Mouse (Mus musculus) embryonic facial prominence, embryonic 13.5 days (tissue): ENCODE results near the gene Tecr. TPM values are rescaled to one million over a fixed set of nuclear protein-coding genes. Genes with fewer than 3 reads are reported as not detected.

ENCODE experiments used
- ATAC-seq: fragments of 200-750 bp; cut with Nextera tagmentation; 2 replicates; pipeline ENCODE4 v1.8.0; 2017; ENCODE audit warnings: low read depth; ENCODE audit not compliant: insufficient number of reproducible peaks, insufficient read depth, low FRiP score, low TSS enrichment
- H3K27ac ChIP-seq: fragments of 300-500 bp; sonication (generic); 2 replicates; pipeline ENCODE4 v1.5.1; 2015; ENCODE audit warnings: moderate library complexity, mild to moderate bottlenecking, inconsistent platforms
- H3K27me3 ChIP-seq: fragments of 300-500 bp; sonication (generic); 2 replicates; pipeline ENCODE4 v1.6.1; 2015; ENCODE audit warnings: mild to moderate bottlenecking, inconsistent platforms
- H3K36me3 ChIP-seq: fragments of 300-500 bp; sonication (generic); 2 replicates; pipeline ENCODE4 v1.6.1; 2015; ENCODE audit warnings: mild to moderate bottlenecking, inconsistent platforms
- H3K4me1 ChIP-seq: fragments of 300-500 bp; sonication (generic); 2 replicates; pipeline ENCODE4 v1.6.1; 2015; ENCODE audit warnings: inconsistent platforms
- H3K4me2 ChIP-seq: fragments of 300-500 bp; sonication (generic); 2 replicates; pipeline ENCODE4 v1.6.1; 2015; ENCODE audit warnings: moderate library complexity, mild to moderate bottlenecking, inconsistent platforms
- H3K4me3 ChIP-seq: fragments of 300-500 bp; sonication (generic); 2 replicates; pipeline ENCODE4 v1.5.1; 2015; ENCODE audit warnings: mild to moderate bottlenecking, inconsistent platforms
- H3K9ac ChIP-seq: fragments of 300-500 bp; sonication (generic); 2 replicates; pipeline ENCODE4 v1.6.1; 2015; ENCODE audit warnings: mild to moderate bottlenecking, inconsistent platforms
- H3K9me3 ChIP-seq: fragments of 300-500 bp; sonication (generic); 2 replicates; pipeline ENCODE4 v1.6.1; 2016; ENCODE audit warnings: inconsistent platforms
- WGBS: fragments of 180-500 bp; shearing (Covaris S2); methylation state at CpG from one replicate; pipeline ENCODE4 v1.1.7; 2015; ENCODE audit warnings: mixed read lengths; 5-methylcytosine and 5-hydroxymethylcytosine counted together
- polyA plus RNA-seq: library from polyadenylated mRNA; unstranded; fragments of >200 nt; fragmentation: Nextera tagmentation; extraction: Ambion mirVana; gene quantifications from 2 replicates; pipeline ENCODE4 v1.2.1, GENCODE M21; 2015

The Tecr gene
- polyA plus RNA-seq, 1 experiment from 2014 or later: 624 TPM

GRCm38 (mm10) chr8:83639649-83640048, 31.9 kb upstream of the Tecr start:
- Histone ChIP-seq H3K4me2 (no peak overlapping the region), H3K9ac (no peak overlapping the region), H3K27ac (no peak overlapping the region), H3K27me3 (no peaks in the 10 kb centered on the region), H3K4me3 (no peak overlapping the region), H3K36me3 (no peaks in the 10 kb centered on the region), H3K9me3 (peaks cover 4% of the 10 kb centered on the region), H3K4me1 (no peaks in the 10 kb centered on the region)
- 71% methylated on average over 5 of the region's 5 CpGs for WGBS
- no peak for ATAC-seq

- no peak overlapping the region for H3K4me2 ChIP-seq
- no peak overlapping the region for H3K4me3 ChIP-seq
- H3K4me1 ChIP-seq: no peaks in the 10 kb centered on the region
- no peak overlapping the region for H3K9ac ChIP-seq
- WGBS: 68% methylated on average over 4 of the region's 4 CpGs
- peaks cover 4% of the 10 kb centered on the region for H3K9me3 ChIP-seq
- H3K27ac ChIP-seq: no peak overlapping the region
- ATAC-seq: no peak
- no peaks in the 10 kb centered on the region for H3K36me3 ChIP-seq
- no peaks in the 10 kb centered on the region for H3K27me3 ChIP-seq
Observed at GRCm38 (mm10) chr8:83638856-83639255, 31.1 kb upstream of the Tecr start.

- Histone ChIP-seq H3K36me3 (no peaks in the 10 kb centered on the region), H3K27me3 (no peaks in the 10 kb centered on the region), H3K9ac (no peak overlapping the region), H3K27ac (no peak overlapping the region), H3K4me3 (no peak overlapping the region), H3K9me3 (peaks cover 4% of the 10 kb centered on the region), H3K4me1 (no peaks in the 10 kb centered on the region), H3K4me2 (no peak overlapping the region)
- ATAC-seq: no peak
- WGBS: 88% methylated on average over 7 of the region's 7 CpGs
Observed at GRCm38 (mm10) chr8:83632083-83632707, 24.4 kb upstream of the Tecr start.

- H3K4me1 ChIP-seq: no peaks in the 10 kb centered on the region
- no peak overlapping the region for H3K4me2 ChIP-seq
- H3K27me3 ChIP-seq: no peaks in the 10 kb centered on the region
- 88% methylated on average over 6 of the region's 6 CpGs for WGBS
- H3K27ac ChIP-seq: no peak overlapping the region
- no peaks in the 10 kb centered on the region for H3K36me3 ChIP-seq
- H3K4me3 ChIP-seq: no peak overlapping the region
- ATAC-seq: no peak
- H3K9ac ChIP-seq: no peak overlapping the region
- no peaks in the 10 kb centered on the region for H3K9me3 ChIP-seq
Observed at GRCm38 (mm10) chr8:83625676-83626299, 18.0 kb upstream of the Tecr start.

GRCm38 (mm10) chr8:83624739-83625138, 17.0 kb upstream of the Tecr start:
- Histone ChIP-seq H3K36me3 (no peaks in the 10 kb centered on the region), H3K4me3 (no peak overlapping the region), H3K27ac (no peak overlapping the region), H3K27me3 (no peaks in the 10 kb centered on the region), H3K9ac (no peak overlapping the region), H3K4me2 (no peak overlapping the region), H3K9me3 (no peaks in the 10 kb centered on the region), H3K4me1 (no peaks in the 10 kb centered on the region)
- ATAC-seq: no peak
- WGBS: 37% methylated on average over 3 of the region's 3 CpGs

GRCm38 (mm10) chr8:83623549-83623948, 15.8 kb upstream of the Tecr start:
- no peaks in the 10 kb centered on the region for H3K36me3 ChIP-seq
- H3K9ac ChIP-seq: no peak overlapping the region
- no peak for ATAC-seq
- H3K4me1 ChIP-seq: no peaks in the 10 kb centered on the region
- 89% methylated on average over 7 of the region's 7 CpGs for WGBS
- no peak overlapping the region for H3K4me3 ChIP-seq
- H3K9me3 ChIP-seq: 0 out of 2 replicates have a peak, but pooled peaks cover under 1% of the 10 kb centered on the region
- no peaks in the 10 kb centered on the region for H3K27me3 ChIP-seq
- H3K27ac ChIP-seq: no peak overlapping the region
- no peak overlapping the region for H3K4me2 ChIP-seq

- 10% methylated on average over 23 of the region's 23 CpGs for WGBS
- peak; percentile 85 for ATAC-seq
- peak overlapping the region; percentile 72 for H3K9ac ChIP-seq
Observed at GRCm38 (mm10) chr8:83622389-83622989, 14.7 kb upstream of the Tecr start.

GRCm38 (mm10) chr8:83621691-83622388, 14.1 kb upstream of the Tecr start:
- no peak for ATAC-seq
- Histone ChIP-seq H3K9ac (peak overlapping the region; percentile 72), H3K27ac (no peak overlapping the region), H3K27me3 (no peaks in the 10 kb centered on the region), H3K4me3 (peak overlapping the region; percentile 43), H3K36me3 (no peaks in the 10 kb centered on the region), H3K4me1 (no peaks in the 10 kb centered on the region), H3K4me2 (peak overlapping the region; percentile 85), H3K9me3 (0 out of 2 replicates have a peak, but pooled peaks cover 2% of the 10 kb centered on the region)
- 47% methylated on average over 15 of the region's 15 CpGs for WGBS

More at GRCm38 (mm10) chr8:83622389-83622989, 14.7 kb upstream of the Tecr start:
- no peak overlapping the region for H3K27ac ChIP-seq
- no peaks in the 10 kb centered on the region for H3K36me3 ChIP-seq
- 0 out of 2 replicates have a peak, but pooled peaks cover 2% of the 10 kb centered on the region for H3K9me3 ChIP-seq
- no peaks in the 10 kb centered on the region for H3K27me3 ChIP-seq
- peak overlapping the region; percentile 43 for H3K4me3 ChIP-seq
- H3K4me2 ChIP-seq: peak overlapping the region; percentile 85
- no peaks in the 10 kb centered on the region for H3K4me1 ChIP-seq

GRCm38 (mm10) chr8:83619568-83620285, 12.0 kb upstream of the Tecr start:
- H3K27ac ChIP-seq: no peak overlapping the region
- WGBS: 79% methylated on average over 9 of the region's 9 CpGs
- 0 out of 2 replicates have a peak, but pooled peaks have one; percentile 24 for ATAC-seq
- H3K9ac ChIP-seq: no peak overlapping the region
- H3K4me1 ChIP-seq: no peaks in the 10 kb centered on the region
- H3K9me3 ChIP-seq: 0 out of 2 replicates have a peak, but pooled peaks cover 2% of the 10 kb centered on the region
- H3K36me3 ChIP-seq: no peaks in the 10 kb centered on the region; the same call in 1 of the 2 replicates
- no peak overlapping the region for H3K4me3 ChIP-seq
- no peak overlapping the region for H3K4me2 ChIP-seq
- H3K27me3 ChIP-seq: no peaks in the 10 kb centered on the region

GRCm38 (mm10) chr8:83618566-83618965, 10.8 kb upstream of the Tecr start:
- ATAC-seq: no peak
- H3K4me2 ChIP-seq: no peak overlapping the region
- H3K4me1 ChIP-seq: no peaks in the 10 kb centered on the region
- 0 out of 2 replicates have a peak, but pooled peaks cover 2% of the 10 kb centered on the region for H3K9me3 ChIP-seq
- 92% methylated on average over 2 of the region's 2 CpGs for WGBS
- no peaks in the 10 kb centered on the region for H3K27me3 ChIP-seq
- H3K27ac ChIP-seq: no peak overlapping the region
- no peak overlapping the region for H3K9ac ChIP-seq
- peaks cover 7% of the 10 kb centered on the region for H3K36me3 ChIP-seq
- no peak overlapping the region for H3K4me3 ChIP-seq

GRCm38 (mm10) chr8:83617111-83617510, 9.3 kb upstream of the Tecr start:
- ATAC-seq: no peak
- no peak overlapping the region for H3K9ac ChIP-seq
- H3K4me1 ChIP-seq: no peaks in the 10 kb centered on the region
- no peak overlapping the region for H3K4me3 ChIP-seq
- H3K27me3 ChIP-seq: no peaks in the 10 kb centered on the region
- H3K4me2 ChIP-seq: no peak overlapping the region
- H3K36me3 ChIP-seq: peaks cover 22% of the 10 kb centered on the region
- H3K9me3 ChIP-seq: 0 out of 2 replicates have a peak, but pooled peaks cover 2% of the 10 kb centered on the region
- 91% methylated on average over 2 of the region's 2 CpGs for WGBS
- no peak overlapping the region for H3K27ac ChIP-seq
